Mouse (Mus musculus): Measurements from ENCODE around the gene Sult2b1. TPM values are rescaled to one million over a fixed set of nuclear protein-coding genes. Genes with fewer than 3 reads are reported as not detected.

Sult2b1 gene
- polyA plus RNA-seq, 1 experiment from 2014 or later = 2.5 TPM

GRCm38 (mm10) chr7:45800001-45800400, 15.5 kb upstream of the Sult2b1 start:
- Histone ChIP-seq H3K4me2 (replicated peaks) (peak overlapping the region; percentile 19; the same call in 1 of the 2 replicates), H3K4me3 (no peak overlapping the region), H3K9me3 (no peaks in the 10 kb centered on the region), H3K27me3 (peaks cover 43% of the 10 kb centered on the region), H3K9ac (no peak overlapping the region), H3K4me1 (peaks cover 28% of the 10 kb centered on the region), H3K27ac (no peak overlapping the region), H3K36me3 (peaks cover 35% of the 10 kb centered on the region)
- ATAC-seq (ENCODE audit: insufficient number of reproducible peaks, insufficient read depth, low FRiP score, low TSS enrichment) = no peak
- WGBS = 35% methylated on average over 7 of the region's 7 CpGs

GRCm38 (mm10) chr7:45798931-45799330, 14.5 kb upstream of the Sult2b1 start:
- Histone ChIP-seq H3K9ac (0 out of 2 replicates have a peak overlapping the region, but pooled peaks have one; percentile 64), H3K27ac (no peak overlapping the region), H3K4me2 (replicated peaks) (peak overlapping the region; percentile 83), H3K4me3 (no peak overlapping the region), H3K27me3 (peaks cover 44% of the 10 kb centered on the region), H3K36me3 (peaks cover 45% of the 10 kb centered on the region), H3K9me3 (no peaks in the 10 kb centered on the region), H3K4me1 (peaks cover 28% of the 10 kb centered on the region)
- no peak for ATAC-seq (ENCODE audit: insufficient number of reproducible peaks, insufficient read depth, low FRiP score, low TSS enrichment)
- 52% methylated on average over 7 of the region's 7 CpGs for WGBS

- peaks cover 28% of the 10 kb centered on the region for H3K4me1 ChIP-seq
- peak overlapping the region; percentile 64 for H3K9ac ChIP-seq
- H3K4me3 ChIP-seq = peak overlapping the region; percentile 44
- peak overlapping the region; percentile 83 for H3K4me2 ChIP-seq (replicated peaks)
- no peak overlapping the region for H3K27ac ChIP-seq
- 3% methylated on average over 19 of the region's 19 CpGs for WGBS
- peaks cover 48% of the 10 kb centered on the region for H3K36me3 ChIP-seq
- no peak for ATAC-seq (ENCODE audit: insufficient number of reproducible peaks, insufficient read depth, low FRiP score, low TSS enrichment)
- H3K27me3 ChIP-seq = peaks cover 46% of the 10 kb centered on the region
- no peaks in the 10 kb centered on the region for H3K9me3 ChIP-seq
These were observed 14.0 kb upstream of the Sult2b1 start for GRCm38 (mm10) chr7:45798511-45798836.

- 2% methylated on average over 59 of the region's 60 CpGs for WGBS
- no peak for ATAC-seq (ENCODE audit: insufficient number of reproducible peaks, insufficient read depth, low FRiP score, low TSS enrichment)
- Histone ChIP-seq H3K4me2 (replicated peaks) (peak overlapping the region; percentile 83), H3K27ac (0 out of 2 replicates have a peak overlapping the region, but pooled peaks have one; percentile 3), H3K4me1 (peaks cover 28% of the 10 kb centered on the region), H3K9ac (peak overlapping the region; percentile 64), H3K4me3 (peak overlapping the region; percentile 44), H3K27me3 (peaks cover 46% of the 10 kb centered on the region), H3K36me3 (peaks cover 48% of the 10 kb centered on the region), H3K9me3 (no peaks in the 10 kb centered on the region)
These were observed 13.4 kb upstream of the Sult2b1 start for GRCm38 (mm10) chr7:45797661-45798510.

- H3K4me2 ChIP-seq (replicated peaks) = no peak overlapping the region
- H3K4me1 ChIP-seq = peaks cover 28% of the 10 kb centered on the region
- WGBS = 39% methylated on average over 6 of the region's 6 CpGs
- ATAC-seq (ENCODE audit: insufficient number of reproducible peaks, insufficient read depth, low FRiP score, low TSS enrichment) = no peak
- H3K27me3 ChIP-seq = peaks cover 46% of the 10 kb centered on the region
- no peak overlapping the region for H3K27ac ChIP-seq
- H3K9me3 ChIP-seq = no peaks in the 10 kb centered on the region
- H3K9ac ChIP-seq = peak overlapping the region; percentile 64; the same call in 1 of the 2 replicates
- H3K4me3 ChIP-seq = no peak overlapping the region
- H3K36me3 ChIP-seq = peaks cover 55% of the 10 kb centered on the region
These were observed 12.5 kb upstream of the Sult2b1 start for GRCm38 (mm10) chr7:45796950-45797349.

- Histone ChIP-seq H3K9ac (no peak overlapping the region), H3K27me3 (peaks cover 42% of the 10 kb centered on the region), H3K4me3 (no peak overlapping the region), H3K9me3 (no peaks in the 10 kb centered on the region), H3K36me3 (peaks cover 69% of the 10 kb centered on the region), H3K27ac (no peak overlapping the region), H3K4me1 (peaks cover 17% of the 10 kb centered on the region), H3K4me2 (replicated peaks) (no peak overlapping the region)
- no peak for ATAC-seq (ENCODE audit: insufficient number of reproducible peaks, insufficient read depth, low FRiP score, low TSS enrichment)
- WGBS = 93% methylated on average over 29 of the region's 29 CpGs
These were observed 10.5 kb upstream of the Sult2b1 start for GRCm38 (mm10) chr7:45794971-45795370.

- Histone ChIP-seq H3K9ac (no peak overlapping the region; the same call in 1 of the 2 replicates), H3K27me3 (peaks cover 37% of the 10 kb centered on the region), H3K27ac (no peak overlapping the region), H3K36me3 (peaks cover 78% of the 10 kb centered on the region), H3K4me3 (no peak overlapping the region), H3K4me1 (peaks cover 17% of the 10 kb centered on the region), H3K9me3 (no peaks in the 10 kb centered on the region), H3K4me2 (replicated peaks) (no peak overlapping the region)
- ATAC-seq (ENCODE audit: insufficient number of reproducible peaks, insufficient read depth, low FRiP score, low TSS enrichment) = no peak
- 91% methylated on average over 42 of the region's 44 CpGs for WGBS
These were observed 9.6 kb upstream of the Sult2b1 start for GRCm38 (mm10) chr7:45793969-45794585.

- WGBS = 87% methylated on average over 24 of the region's 24 CpGs
- H3K27me3 ChIP-seq = peaks cover 29% of the 10 kb centered on the region
- H3K4me3 ChIP-seq = no peak overlapping the region
- H3K9ac ChIP-seq = no peak overlapping the region
- no peaks in the 10 kb centered on the region for H3K9me3 ChIP-seq
- H3K36me3 ChIP-seq = peaks cover 86% of the 10 kb centered on the region
- H3K4me1 ChIP-seq = peaks cover 12% of the 10 kb centered on the region
- H3K4me2 ChIP-seq (replicated peaks) = no peak overlapping the region
- no peak overlapping the region for H3K27ac ChIP-seq
- no peak for ATAC-seq (ENCODE audit: insufficient number of reproducible peaks, insufficient read depth, low FRiP score, low TSS enrichment)
These were observed 8.8 kb upstream of the Sult2b1 start for GRCm38 (mm10) chr7:45793240-45793639.

- ATAC-seq (ENCODE audit: insufficient number of reproducible peaks, insufficient read depth, low FRiP score, low TSS enrichment) = no peak
- Histone ChIP-seq H3K9me3 (no peaks in the 10 kb centered on the region), H3K27ac (no peak overlapping the region), H3K4me1 (peaks cover 7% of the 10 kb centered on the region), H3K27me3 (peaks cover 16% of the 10 kb centered on the region), H3K4me2 (replicated peaks) (no peak overlapping the region), H3K4me3 (no peak overlapping the region), H3K9ac (no peak overlapping the region), H3K36me3 (peaks cover 92% of the 10 kb centered on the region)
- WGBS = 78% methylated on average over 17 of the region's 17 CpGs
These were observed 7.5 kb upstream of the Sult2b1 start for GRCm38 (mm10) chr7:45791756-45792490.

GRCm38 (mm10) chr7:45790721-45791120, 6.3 kb upstream of the Sult2b1 start:
- H3K36me3 ChIP-seq = peaks cover 86% of the 10 kb centered on the region
- 0 out of 2 replicates have a peak overlapping the region, but pooled peaks have one; percentile 4 for H3K27ac ChIP-seq
- 69% methylated on average over 6 of the region's 6 CpGs for WGBS
- ATAC-seq (ENCODE audit: insufficient number of reproducible peaks, insufficient read depth, low FRiP score, low TSS enrichment) = no peak
- H3K9ac ChIP-seq = no peak overlapping the region
- 0 out of 2 replicates have a peak, but pooled peaks cover 7% of the 10 kb centered on the region for H3K27me3 ChIP-seq
- no peak overlapping the region for H3K4me3 ChIP-seq
- H3K9me3 ChIP-seq = no peaks in the 10 kb centered on the region
- no peak overlapping the region for H3K4me2 ChIP-seq (replicated peaks)
- H3K4me1 ChIP-seq = peaks cover 12% of the 10 kb centered on the region

GRCm38 (mm10) chr7:45787642-45788041, 3.2 kb upstream of the Sult2b1 start:
- H3K9me3 ChIP-seq = no peaks in the 10 kb centered on the region
- peak overlapping the region; percentile 95 for H3K4me2 ChIP-seq (replicated peaks)
- WGBS = 86% methylated on average over 22 of the region's 22 CpGs
- no peak overlapping the region for H3K4me3 ChIP-seq
- H3K9ac ChIP-seq = no peak overlapping the region
- H3K4me1 ChIP-seq = peaks cover 24% of the 10 kb centered on the region
- ATAC-seq (ENCODE audit: insufficient number of reproducible peaks, insufficient read depth, low FRiP score, low TSS enrichment) = no peak
- peaks cover 55% of the 10 kb centered on the region for H3K36me3 ChIP-seq
- H3K27ac ChIP-seq = no peak overlapping the region
- no peaks in the 10 kb centered on the region for H3K27me3 ChIP-seq
